Mouse (Mus musculus): ENCODE measurements around the gene Gm10912. TPM values are rescaled to one million over a fixed set of nuclear protein-coding genes. Genes with fewer than 3 reads are reported as not detected.
A peak's percentile ranks its signal among the peaks of the same experiment; 100 is the strongest.
"Not testable (repeated sequence)": the region's sequence is repeated elsewhere in the genome, so short reads cannot be mapped to it uniquely, and the experiment has no call there.

Gene Gm10912
- under 1 TPM; 0.51 to 0.72 (median 0.55) TPM for total RNA-seq (2022)

DNA sequence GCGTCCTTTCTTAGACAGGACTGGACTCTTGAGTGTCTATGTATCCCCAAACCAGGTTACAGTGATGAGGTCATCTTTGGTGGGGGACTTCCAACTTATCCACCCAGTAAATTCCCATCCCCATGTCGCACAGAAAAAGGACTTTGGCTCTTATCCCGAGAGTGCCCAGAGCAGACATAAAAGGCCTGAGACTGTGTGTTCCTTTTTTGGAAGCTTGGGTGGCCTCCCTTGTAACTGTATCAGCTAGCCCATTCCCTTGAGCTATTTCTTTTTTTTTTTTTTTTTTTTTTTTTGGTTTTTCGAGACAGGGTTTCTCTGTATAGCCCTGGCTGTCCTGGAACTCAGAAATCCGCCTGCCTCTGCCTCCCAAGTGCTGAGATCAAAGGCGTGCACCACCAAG lies at the start of gene Gm10912:
Gm10912 (plus strand) TSS at position 301 of the 400 bp plus-strand sequence.
- not testable (repeated sequence) for DNase-seq (ENCODE audit: low spot score in 2 of 2)

DNA sequence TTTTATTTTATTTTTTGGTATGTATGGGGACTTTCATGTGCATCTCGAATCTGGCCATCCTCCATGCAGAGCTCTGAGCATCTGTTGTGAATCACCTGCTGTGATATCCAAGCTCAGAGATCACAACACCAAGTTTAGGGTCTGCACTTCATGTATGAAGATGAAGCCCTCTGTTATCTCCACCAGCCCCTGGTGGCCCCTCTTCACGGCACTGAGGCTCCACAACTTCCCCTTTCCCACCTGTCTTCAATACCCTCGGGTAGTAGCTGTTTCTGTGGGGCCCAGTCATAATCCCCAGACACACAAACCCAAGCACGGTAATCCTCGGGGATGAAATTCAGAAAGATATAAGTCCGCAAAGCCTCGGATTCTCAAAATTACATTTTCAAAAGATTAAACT lies 42.5 kb upstream of the Gm10912 start:
- no peak for DNase-seq (ENCODE audit: low spot score in 2 of 2)

DNA sequence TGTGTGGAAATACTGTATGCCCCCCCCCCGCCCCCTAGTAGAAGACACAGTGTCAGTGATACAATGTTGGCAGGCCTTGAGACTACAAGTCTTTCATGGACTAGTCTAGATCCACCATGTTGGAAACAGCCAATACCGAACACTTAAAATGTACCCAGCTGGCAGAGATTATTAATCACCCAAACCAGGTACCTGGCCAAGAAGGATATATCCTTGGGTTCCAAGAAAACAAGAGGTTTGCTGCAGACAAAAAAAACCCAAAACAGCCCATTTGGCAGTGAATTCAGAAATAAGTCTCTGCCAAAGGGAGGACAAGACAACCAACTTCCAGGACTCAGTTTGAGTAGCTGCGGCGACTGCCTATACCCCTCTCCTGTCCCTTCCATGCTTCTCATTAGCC lies 41.0 kb upstream of the Gm10912 start:
- DNase-seq (ENCODE audit: low spot score in 2 of 2): no peak

- peak; percentile 69 to 83 for DNase-seq (ENCODE audit: low spot score in 2 of 2)
Measured at GRCm38 (mm10) chr2:104027458-104028138, 38.0 kb upstream of the Gm10912 start, which contains the start of gene Fbxo3. Fbxo3 (plus strand) TSS chr2:104027721.

DNA sequence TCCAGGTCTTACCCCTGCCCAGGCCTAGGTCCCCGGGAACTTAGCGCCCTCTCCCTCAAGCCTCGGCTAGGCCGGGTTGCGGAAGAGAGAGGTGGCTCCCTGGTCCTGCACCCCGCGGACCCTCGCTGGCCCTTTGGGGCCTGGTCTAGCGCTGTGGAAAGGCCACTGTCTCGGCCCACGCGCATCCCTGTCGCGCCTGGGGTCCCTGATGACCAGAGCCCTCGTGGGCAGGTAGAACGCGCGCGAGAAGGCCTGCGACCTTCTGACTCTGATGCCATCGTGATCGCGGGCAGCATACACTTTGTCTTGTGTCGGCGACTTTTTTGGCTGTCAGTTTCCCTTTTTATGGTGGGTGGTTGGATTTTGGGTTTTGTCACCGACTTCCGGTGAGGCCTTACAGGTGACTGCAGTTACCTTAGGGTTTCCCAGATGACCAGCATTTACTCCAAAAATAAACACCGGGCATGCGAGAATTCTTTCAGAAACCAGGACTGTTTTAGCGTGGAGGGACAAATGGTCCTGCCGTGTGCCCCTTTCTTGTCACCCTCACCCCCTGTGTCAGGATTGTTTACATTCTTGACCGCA lies 37.4 kb upstream of the Gm10912 start, which contains the start of gene 4931422A03Rik:
4931422A03Rik (minus strand) TSS at position 223 of the 585 bp plus-strand sequence.
- DNase-seq (ENCODE audit: low spot score in 2 of 2): peak in 1 of 2 experiments; percentile 46

- DNase-seq (ENCODE audit: low spot score in 2 of 2): no peak
Measured at GRCm38 (mm10) chr2:104029074-104029473, 36.6 kb upstream of the Gm10912 start.

GRCm38 (mm10) chr2:104030381-104030780 lies 35.2 kb upstream of the Gm10912 start:
- no peak for DNase-seq (ENCODE audit: low spot score in 2 of 2)

DNA sequence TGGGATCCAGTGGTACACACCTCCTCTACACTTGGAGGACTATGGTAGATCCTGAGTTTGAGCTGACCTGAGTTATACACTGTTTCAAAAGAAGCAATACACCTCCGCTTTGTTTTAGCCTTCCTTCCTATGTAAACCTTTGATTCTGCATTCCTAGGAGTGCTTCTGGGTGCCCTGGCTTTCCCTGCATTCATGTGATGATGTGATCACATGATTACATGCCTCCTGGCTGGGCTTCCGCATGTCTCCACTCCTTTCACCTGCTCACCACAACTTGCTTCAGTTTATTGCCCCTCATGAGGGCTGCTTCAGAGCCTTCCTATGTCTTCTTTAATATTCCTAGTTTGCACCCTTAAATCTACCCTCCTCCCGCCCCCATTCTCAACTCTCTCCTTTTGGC lies 33.6 kb upstream of the Gm10912 start:
- no peak for DNase-seq (ENCODE audit: low spot score in 2 of 2)

GRCm38 (mm10) chr2:104034832-104035472 lies 30.7 kb upstream of the Gm10912 start:
- no peak for DNase-seq (ENCODE audit: low spot score in 2 of 2)

- no peak for DNase-seq (ENCODE audit: low spot score in 2 of 2)
Measured at GRCm38 (mm10) chr2:104035595-104035994, 30.0 kb upstream of the Gm10912 start.

DNA sequence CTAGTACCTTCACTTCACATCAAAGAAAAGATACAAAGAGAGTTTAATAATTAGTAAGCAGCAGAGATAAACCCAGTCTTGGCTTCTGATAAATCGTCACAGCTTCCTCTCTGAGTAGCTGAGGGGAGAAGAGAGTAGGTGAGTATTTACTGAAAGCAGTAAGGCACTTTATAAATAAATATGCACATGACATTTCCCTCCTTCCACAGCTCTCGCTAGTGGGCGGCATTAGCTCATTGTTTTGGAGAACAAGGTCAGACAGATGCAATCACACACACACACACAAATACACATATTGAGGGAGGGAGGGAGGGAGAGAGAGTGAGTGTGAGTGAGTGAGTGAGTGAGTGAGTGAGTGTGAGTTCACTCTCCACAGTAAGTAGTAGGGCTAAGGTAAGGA lies 29.3 kb upstream of the Gm10912 start:
- no peak for DNase-seq (ENCODE audit: low spot score in 2 of 2)

DNA sequence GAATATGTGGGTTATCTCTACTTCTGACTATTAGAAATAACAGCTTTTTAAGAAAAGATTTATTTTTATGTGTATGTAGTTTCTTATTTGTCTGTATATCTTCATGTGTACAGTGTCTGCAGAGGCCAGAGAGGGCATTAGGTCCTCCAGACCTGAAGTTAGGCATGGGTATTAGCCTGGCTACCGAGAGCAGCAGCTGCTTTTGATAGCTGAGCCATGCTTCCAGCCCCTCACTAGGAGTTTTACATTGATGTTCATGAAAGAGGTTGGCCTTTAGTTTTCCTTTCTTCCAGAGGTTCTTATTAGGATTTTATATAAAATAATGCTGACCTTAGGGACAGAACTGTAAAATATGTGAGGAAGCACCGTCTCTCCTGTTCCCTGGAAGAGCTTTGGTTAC lies 27.4 kb upstream of the Gm10912 start:
- DNase-seq (ENCODE audit: low spot score in 2 of 2): no peak

GRCm38 (mm10) chr2:104041632-104042031 lies 24.0 kb upstream of the Gm10912 start:
- no peak for DNase-seq (ENCODE audit: low spot score in 2 of 2)

GRCm38 (mm10) chr2:104042766-104043165 lies 22.9 kb upstream of the Gm10912 start:
- no peak for DNase-seq (ENCODE audit: low spot score in 2 of 2)

GRCm38 (mm10) chr2:104043624-104044478 lies 21.8 kb upstream of the Gm10912 start:
- DNase-seq (ENCODE audit: low spot score in 2 of 2): no peak

GRCm38 (mm10) chr2:104044479-104045080 lies 21.0 kb upstream of the Gm10912 start:
- DNase-seq (ENCODE audit: low spot score in 2 of 2): no peak

GRCm38 (mm10) chr2:104058381-104058780 lies 7.2 kb upstream of the Gm10912 start:
- DNase-seq (ENCODE audit: low spot score in 2 of 2): no peak

DNA sequence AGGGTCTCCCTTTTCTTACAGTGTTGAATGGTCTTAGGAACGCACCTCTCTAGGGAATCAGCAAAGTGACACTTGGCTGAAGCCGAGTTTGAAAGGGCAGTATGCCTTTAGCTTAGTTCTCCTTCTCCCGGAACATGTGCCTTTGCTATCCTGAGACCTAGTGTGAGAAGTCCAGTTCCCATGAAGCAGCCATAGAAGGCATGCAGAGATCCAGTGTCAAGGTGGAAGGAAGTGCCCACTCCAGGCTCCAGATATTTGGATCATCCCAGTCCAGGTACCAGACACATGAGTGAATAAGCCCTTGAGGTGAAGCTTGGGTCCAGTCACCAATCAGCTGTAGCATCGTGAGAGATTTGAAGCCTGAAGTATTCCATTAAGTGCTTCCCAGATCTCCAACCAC lies 6.7 kb upstream of the Gm10912 start:
- DNase-seq (ENCODE audit: low spot score in 2 of 2): no peak

DNA sequence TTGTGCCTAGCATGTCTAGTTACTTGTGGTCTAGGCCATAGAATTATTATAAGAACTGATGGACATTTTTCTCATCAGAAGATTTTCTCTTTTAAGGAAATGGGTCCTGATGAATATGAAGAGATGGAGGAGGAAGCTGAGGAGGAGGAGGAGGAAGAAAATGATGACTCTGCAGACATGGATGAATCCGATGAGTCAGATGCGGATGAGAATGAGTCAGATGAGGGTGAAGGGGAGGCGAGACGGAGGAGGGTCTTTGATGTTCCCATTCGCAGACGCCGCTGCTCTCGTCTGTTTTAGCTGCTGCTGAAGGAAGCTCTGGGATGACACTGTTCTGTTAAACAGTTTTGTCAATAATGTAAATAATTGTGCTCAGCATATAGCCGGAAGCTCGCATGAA lies 5.8 kb upstream of the Gm10912 start:
- DNase-seq (ENCODE audit: low spot score in 2 of 2): peak in 1 of 2 experiments; percentile 31

- DNase-seq (ENCODE audit: low spot score in 2 of 2): no peak
Measured at GRCm38 (mm10) chr2:104060996-104061395, 4.6 kb upstream of the Gm10912 start.

DNA sequence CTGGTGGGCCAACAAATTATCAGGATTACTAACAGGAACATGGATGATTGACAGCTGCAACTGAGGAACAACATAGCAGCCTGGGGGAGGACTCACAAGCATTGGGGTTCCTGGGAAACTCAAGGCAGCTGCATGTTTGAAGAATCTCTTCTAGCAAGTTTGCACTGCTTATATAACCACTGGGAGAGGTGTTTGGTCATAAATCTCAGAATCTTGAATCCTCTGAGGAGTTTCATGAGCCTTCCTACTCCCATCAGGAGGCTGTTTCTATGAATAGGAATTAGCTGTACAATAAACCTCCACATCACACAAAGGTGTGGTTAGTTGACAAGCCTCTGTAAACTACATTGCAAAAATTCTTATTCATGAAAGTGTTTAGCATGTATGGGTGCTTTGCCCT lies 3.0 kb upstream of the Gm10912 start:
- DNase-seq (ENCODE audit: low spot score in 2 of 2): no peak

Data from left cerebral cortex, adult 8-10 months (tissue).